Mouse (Mus musculus): ENCODE measurements around the gene Ptprd.

GRCm38 (mm10) chr4:76566006-76566405 is 1645.8 kb downstream of the Ptprd start:
- no peak for TF ChIP-seq CTCF (IDR thresholded peaks at IDR 0.05)
- TF ChIP-seq EP300 (IDR thresholded peaks at IDR 0.05): no peak

Data from lung, postnatal 0 days (tissue).